Mouse (Mus musculus) heart, embryonic 14.5 days (tissue): ENCODE results near the gene Ccdc71. TPM values are rescaled to one million over a fixed set of nuclear protein-coding genes. Genes with fewer than 3 reads are reported as not detected.

ENCODE experiments used
- ATAC-seq: fragments of 200-750 bp; cut with Nextera tagmentation; 2 replicates; pipeline ENCODE4 v1.8.0; 2017; ENCODE audit warnings: low read depth, moderate TSS enrichment; ENCODE audit not compliant: insufficient number of reproducible peaks, insufficient read depth, low FRiP score
- H3K27ac ChIP-seq, 2 experiments: fragments of 200-500 bp in 1 of 2; fragments of 300-500 bp in 1 of 2; sonication (generic) in 1 of 2; replicated peaks in 1 of 2; 2 replicates each; pipeline ENCODE4 v1.5.1; 2012 to 2014; ENCODE audit warnings: low read depth in 2 of 2, low read length in 2 of 2, control low read depth in 1 of 2, mild to moderate bottlenecking in 1 of 2, mixed read lengths in 1 of 2; ENCODE audit not compliant: control insufficient read depth in 1 of 2, insufficient read depth in 1 of 2
- H3K27me3 ChIP-seq: fragments of 300-500 bp; sonication (generic); 2 replicates; pipeline ENCODE4 v1.6.1; 2014; ENCODE audit warnings: mild to moderate bottlenecking, low read length, control low read depth; ENCODE audit not compliant: control insufficient read depth, insufficient read depth
- H3K36me3 ChIP-seq: fragments of 300-500 bp; sonication (generic); 2 replicates; pipeline ENCODE4 v1.6.1; 2014; ENCODE audit warnings: mild to moderate bottlenecking, control low read depth, low read length, mixed read lengths; ENCODE audit not compliant: control insufficient read depth, insufficient read depth
- H3K4me1 ChIP-seq, 2 experiments: fragments of 200-500 bp in 1 of 2; fragments of 300-500 bp in 1 of 2; sonication (generic) in 1 of 2; 2 replicates each; pipeline ENCODE4 v1.6.1; 2012 to 2014; ENCODE audit warnings: low read length in 2 of 2, control low read depth in 1 of 2, mixed read lengths in 1 of 2; ENCODE audit not compliant: control insufficient read depth in 2 of 2, insufficient read depth in 2 of 2
- H3K4me2 ChIP-seq: fragments of 300-500 bp; sonication (generic); 2 replicates; pipeline ENCODE4 v1.6.1; 2014; ENCODE audit warnings: mild to moderate bottlenecking, low read length
- H3K4me3 ChIP-seq, 2 experiments: fragments of 200-500 bp in 1 of 2; fragments of 300-500 bp in 1 of 2; sonication (generic) in 1 of 2; 2 replicates each; pipeline ENCODE4 v1.5.1; 2012 to 2014; ENCODE audit warnings: low read length in 2 of 2, mild to moderate bottlenecking in 2 of 2, control low read depth in 1 of 2, low read depth in 1 of 2, moderate library complexity in 1 of 2; ENCODE audit not compliant: control insufficient read depth in 1 of 2, insufficient read depth in 1 of 2
- H3K9ac ChIP-seq: fragments of 300-500 bp; sonication (generic); 2 replicates; pipeline ENCODE4 v1.6.1; 2014; ENCODE audit warnings: mild to moderate bottlenecking, low read length
- H3K9me3 ChIP-seq: fragments of 300-500 bp; sonication (generic); 2 replicates; pipeline ENCODE4 v1.6.1; 2016; ENCODE audit warnings: low read length, control low read depth; ENCODE audit not compliant: control insufficient read depth
- WGBS: fragments of 180-500 bp; shearing (Covaris S2); extraction: QIAGEN DNeasy Blood & Tissue Kit; methylation state at CpG from one replicate; pipeline ENCODE4 v1.1.7; 2014; 5-methylcytosine and 5-hydroxymethylcytosine counted together
- polyA plus RNA-seq: library from polyadenylated mRNA; unstranded; fragments of >200 nt; fragmentation: Nextera tagmentation; extraction: Ambion mirVana; gene quantifications from 2 replicates; pipeline ENCODE4 v1.2.1, GENCODE M21; 2014

Gene Ccdc71
- polyA plus RNA-seq, 1 experiment from 2014 or later: 31.0 TPM

GRCm38 (mm10) chr9:108452291-108452906 is 7.9 kb upstream of the Ccdc71 start:
- Histone ChIP-seq H3K27ac (peak overlapping the region; percentile 93 to 96), H3K36me3 (peaks cover 23% of the 10 kb centered on the region), H3K4me1 (peaks cover 24 to 38% of the 10 kb centered on the region in 2 experiments), H3K4me3 (peak overlapping the region; percentile 65 to 82), H3K4me2 (peak overlapping the region; percentile 85), H3K27me3 (no peaks in the 10 kb centered on the region), H3K9me3 (no peaks in the 10 kb centered on the region), H3K9ac (peak overlapping the region; percentile 83)
- peak; percentile 76 for ATAC-seq
- WGBS: under 1% methylated on average over 40 of the region's 40 CpGs

- Histone ChIP-seq H3K27me3 (no peaks in the 10 kb centered on the region), H3K9me3 (no peaks in the 10 kb centered on the region), H3K4me1 (peaks cover 24 to 38% of the 10 kb centered on the region in 2 experiments), H3K4me3 (peak overlapping the region; percentile 65 to 82; a peak in 3 of 4 replicates), H3K36me3 (peaks cover 18% of the 10 kb centered on the region), H3K4me2 (peak overlapping the region; percentile 85), H3K27ac (peak overlapping the region; percentile 93 to 96), H3K9ac (peak overlapping the region; percentile 83)
- WGBS: 41% methylated on average over 6 of the region's 6 CpGs
- no peak for ATAC-seq
Measured at GRCm38 (mm10) chr9:108452911-108453310, 7.4 kb upstream of the Ccdc71 start.

GRCm38 (mm10) chr9:108453458-108453857 is 6.9 kb upstream of the Ccdc71 start:
- Histone ChIP-seq H3K9me3 (no peaks in the 10 kb centered on the region), H3K4me2 (0 out of 2 replicates have a peak overlapping the region, but pooled peaks have one; percentile 85), H3K27me3 (no peaks in the 10 kb centered on the region), H3K4me1 (peaks cover 24 to 36% of the 10 kb centered on the region in 2 experiments), H3K27ac (no peak overlapping the region; a peak in 1 of 4 replicates), H3K4me3 (no peak overlapping the region), H3K36me3 (peaks cover 13% of the 10 kb centered on the region), H3K9ac (peak overlapping the region; percentile 83)
- ATAC-seq: no peak
- WGBS: 60% methylated on average over 4 of the region's 4 CpGs

GRCm38 (mm10) chr9:108454429-108454828 is 5.9 kb upstream of the Ccdc71 start:
- no peaks in the 10 kb centered on the region for H3K9me3 ChIP-seq
- 83% methylated on average over 6 of the region's 6 CpGs for WGBS
- H3K4me3 ChIP-seq: no peak overlapping the region
- H3K4me1 ChIP-seq: peaks cover 16 to 26% of the 10 kb centered on the region in 2 experiments
- H3K27me3 ChIP-seq: no peaks in the 10 kb centered on the region
- no peak overlapping the region for H3K4me2 ChIP-seq
- H3K27ac ChIP-seq: no peak overlapping the region
- H3K9ac ChIP-seq: no peak overlapping the region
- H3K36me3 ChIP-seq: peaks cover 3% of the 10 kb centered on the region; the same call in 1 of the 2 replicates
- no peak for ATAC-seq

- WGBS: 54% methylated on average over 12 of the region's 12 CpGs
- H3K4me2 ChIP-seq: no peak overlapping the region
- H3K4me3 ChIP-seq: no peak overlapping the region
- no peaks in the 10 kb centered on the region for H3K9me3 ChIP-seq
- peaks cover 4 to 13% of the 10 kb centered on the region in 2 experiments for H3K4me1 ChIP-seq
- no peaks in the 10 kb centered on the region for H3K36me3 ChIP-seq
- H3K27me3 ChIP-seq: no peaks in the 10 kb centered on the region
- ATAC-seq: no peak
- H3K27ac ChIP-seq: no peak overlapping the region
- H3K9ac ChIP-seq: no peak overlapping the region
Measured at GRCm38 (mm10) chr9:108455747-108456571, 4.4 kb upstream of the Ccdc71 start.

- WGBS: 85% methylated on average over 10 of the region's 10 CpGs
Measured at GRCm38 (mm10) chr9:108456953-108457352, 3.4 kb upstream of the Ccdc71 start.

GRCm38 (mm10) chr9:108459939-108460318 is 398 bp upstream of the Ccdc71 start:
- peak overlapping the region; percentile 93; the same call in 1 of the 2 replicates for H3K9ac ChIP-seq
- H3K4me1 ChIP-seq: peaks cover 11 to 16% of the 10 kb centered on the region in 2 experiments
- 82% methylated on average over 1 of the region's 1 CpGs for WGBS
- peak overlapping the region; percentile 72 for H3K4me2 ChIP-seq
- peak overlapping the region; percentile 62 to 84 for H3K4me3 ChIP-seq
- peaks cover 24% of the 10 kb centered on the region for H3K36me3 ChIP-seq
- H3K27ac ChIP-seq: peak overlapping the region; percentile 69 to 90; a peak in 2 of 4 replicates
- no peak for ATAC-seq
- H3K9me3 ChIP-seq: no peaks in the 10 kb centered on the region
- H3K27me3 ChIP-seq: no peaks in the 10 kb centered on the region

More at GRCm38 (mm10) chr9:108456953-108457352, 3.4 kb upstream of the Ccdc71 start:
- Histone ChIP-seq H3K4me3 (no peak overlapping the region), H3K9ac (no peak overlapping the region), H3K27me3 (no peaks in the 10 kb centered on the region), H3K4me1 (peaks cover 7 to 14% of the 10 kb centered on the region in 2 experiments), H3K36me3 (no peaks in the 10 kb centered on the region), H3K9me3 (no peaks in the 10 kb centered on the region), H3K4me2 (no peak overlapping the region), H3K27ac (no peak overlapping the region)
- ATAC-seq: no peak
